8 mouse cellular contexts compared by ENCODE assay signal in the genomic region with DNA sequence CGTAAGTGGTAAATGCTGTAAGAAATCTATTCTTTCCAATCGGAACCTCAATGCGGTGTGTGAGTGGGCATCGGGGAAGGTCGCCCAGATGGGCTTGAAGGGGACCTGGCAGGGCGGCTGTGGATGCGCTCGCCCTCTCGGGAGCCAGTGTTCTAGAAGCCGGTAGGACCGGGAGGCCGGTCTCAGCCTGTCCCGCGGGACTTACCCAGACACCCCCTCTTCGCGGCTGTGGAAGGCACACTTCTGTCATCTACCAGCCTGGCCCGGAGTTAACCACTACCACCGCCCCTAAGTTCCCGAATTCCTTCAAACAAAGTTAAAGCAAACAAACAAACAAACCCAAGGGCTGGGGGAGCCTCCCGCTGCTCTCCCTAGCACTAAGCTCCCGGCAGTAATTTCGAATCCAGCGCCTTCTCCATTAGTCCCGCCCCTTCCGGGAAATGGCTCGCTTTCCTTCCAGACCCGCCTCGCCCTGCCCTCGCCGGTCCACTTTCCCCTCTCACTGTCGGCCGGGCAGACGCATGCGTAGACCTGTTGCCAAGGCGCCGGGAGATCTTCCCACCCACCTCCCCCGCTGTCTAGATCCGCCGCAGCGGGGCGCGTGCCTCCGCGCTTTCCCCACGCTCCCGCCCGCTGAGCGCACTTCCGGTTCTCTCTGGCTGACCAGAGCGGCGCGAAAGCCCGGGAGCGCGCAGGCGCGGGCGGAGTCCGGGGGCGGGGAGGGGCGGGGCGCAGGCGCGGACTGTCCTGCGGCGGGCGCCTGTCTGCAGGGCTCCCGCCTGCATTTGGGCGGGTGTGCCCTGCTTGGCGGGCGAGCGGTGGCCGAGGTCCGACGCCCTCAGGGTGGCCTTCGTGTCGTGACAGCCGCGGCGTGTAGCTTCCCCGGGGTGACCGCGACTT. TPM values are rescaled to one million over a fixed set of nuclear protein-coding genes. Genes with fewer than 3 reads are reported as not detected.
DNase-seq lines count a peak whose midpoint lies in the region; ATAC-seq and TF ChIP-seq lines count a peak whose summit lies in the region.

TSS of gene Gen1 (minus strand) at position 420 of the 900 bp plus-strand sequence.
TSS of gene Smc6 (plus strand) at position 505 of the 900 bp plus-strand sequence.

- H3K9ac ChIP-seq in ES-E14 (ENCODE audit: insufficient read depth, low read depth, low read length, poor library complexity, severe bottlenecking): peak within 1 kb of the TSS; percentile 98
- H3K9ac ChIP-seq in forebrain, embryonic 15.5 days (replicated peaks): peak within 1 kb of the TSS; percentile 90

- H3K36me3 ChIP-seq in ES-E14 (ENCODE audit: control insufficient read depth, insufficient read depth, low read length, poor library complexity, severe bottlenecking): no peaks in the 10 kb centered on the region
- H3K36me3 ChIP-seq in forebrain, embryonic 15.5 days: no peaks in the 10 kb centered on the region

- ATAC-seq in forebrain, embryonic 15.5 days (replicated peaks): peak; percentile 99
- peak; percentile 93 for ATAC-seq in neutrophil, adult 5-6 weeks (ENCODE audit: extremely low read depth, insufficient number of reproducible peaks, low FRiP score, poor library complexity, severe bottlenecking)

- H3K27me3 ChIP-seq in forebrain, embryonic 15.5 days: no peaks in the 10 kb centered on the region

- in situ Hi-C loops in ES-E14 (cut with MboI; ENCODE audit: low sequenced_read_pairs in 2 of 2, unreplicated experiment in 2 of 2): no loop called here

- peaks cover 1 to 2% of the 10 kb centered on the region in 2 experiments; a peak in 2 of 4 replicates for H3K4me1 ChIP-seq in ES-E14 (ENCODE audit: control insufficient read depth in 2 of 2, insufficient read depth in 2 of 2, low read length in 2 of 2, poor library complexity in 1 of 2)
- H3K4me1 ChIP-seq in forebrain, embryonic 15.5 days: peaks cover 34% of the 10 kb centered on the region
- H3K4me1 ChIP-seq in lung, adult 2 months (ENCODE audit: control insufficient read depth, insufficient read depth, low read length): peaks cover 7% of the 10 kb centered on the region

- under 1% methylated on average over 83 of the region's 83 CpGs for WGBS in forebrain, embryonic 15.5 days
- under 1% methylated on average over 83 of the region's 83 CpGs for WGBS in lung, adult 2 months

- peak; percentile 95 for DNase-seq in ES-E14 (ENCODE audit: low read depth, low spot score)
- peak; percentile 94 for DNase-seq in cerebellum, adult 11-12 months
- DNase-seq in heart, postnatal 25 days (ENCODE audit: low spot score): peak; percentile 93
- peak; percentile 86 to 92 for DNase-seq in layer of hippocampus, adult 18-20 months (ENCODE audit: low spot score in 2 of 2)
- DNase-seq in lung, adult 2 months: peak; percentile 94
- DNase-seq in thymus, adult 18-20 months: peak; percentile 86 to 91

- H3K9me3 ChIP-seq in ES-E14 (ENCODE audit: control insufficient read depth, insufficient read depth, low read depth, low read length): no peaks in the 10 kb centered on the region
- no peaks in the 10 kb centered on the region for H3K9me3 ChIP-seq in forebrain, embryonic 15.5 days

- peak within 1 kb of the TSS; percentile 77 for H3K27ac ChIP-seq in ES-E14 (ENCODE audit: insufficient read depth, low read depth, low read length, poor library complexity, severe bottlenecking)
- peak within 1 kb of the TSS; percentile 90 for H3K27ac ChIP-seq in forebrain, embryonic 15.5 days (replicated peaks)

- peak within 1 kb of the TSS; percentile 96 to 98 for H3K4me3 ChIP-seq in ES-E14 (ENCODE audit: insufficient read depth in 1 of 2, low read depth in 1 of 2, low read length in 2 of 2, poor library complexity in 1 of 2, severe bottlenecking in 1 of 2)
- peak within 1 kb of the TSS; percentile 91 for H3K4me3 ChIP-seq in forebrain, embryonic 15.5 days
- peak within 1 kb of the TSS; percentile 82 for H3K4me3 ChIP-seq in lung, adult 2 months (replicated peaks; ENCODE audit: extremely low read depth, low read depth, low read length)

- intact Hi-C loops in heart, postnatal 25 days (cut with DNase I): loop anchor here (2.0 kb wide), 1 partner anchor 63 kb away; no protein-coding TSS in a partner anchor

- TF ChIP-seq POLR2A in lung, adult 2 months (IDR thresholded peaks at IDR 0.05; ENCODE audit: borderline replicate concordance, extremely low read depth, low read depth, low read length): peak; percentile 74

- no peak for TF ChIP-seq CTCF in lung, adult 2 months (IDR thresholded peaks at IDR 0.05; ENCODE audit: insufficient read depth, low read length)

- H3K4me2 ChIP-seq in forebrain, embryonic 15.5 days (replicated peaks): peak within 1 kb of the TSS; percentile 79

TF ChIP-seq in ES-E14, 5 proteins besides CTCF, POLR2A, EP300 and RAD21:
- TF ChIP-seq HCFC1 (IDR thresholded peaks at IDR 0.05; ENCODE audit: borderline replicate concordance, insufficient read depth, low read length): peak; percentile 57; the same call in 1 of the 2 replicates
- TF ChIP-seq MAFK (IDR thresholded peaks at IDR 0.05; ENCODE audit: insufficient read depth, low read depth, low read length): no peak

RNA-seq across cellular contexts. Expression of gene Gen1, which starts in this region (rescaled TPM):
- total RNA-seq in ES-E14 (2012; rRNA removed): 19.8 and 23.4 TPM in 2 replicates
- 3.9 and 4.7 TPM in 2 replicates for polyA plus RNA-seq in forebrain, embryonic 15.5 days (2015; fragmentation: Nextera tagmentation; extraction: Ambion mirVana)
- 1 to 10 TPM; 1.1 to 1.3 TPM for total RNA-seq in heart, postnatal 25 days (2021)
- 1 to 10 TPM; 2.1 to 2.6 TPM for total RNA-seq in layer of hippocampus, adult 18-20 months (2021)
- polyA plus RNA-seq in lung, adult 2 months (2012; rRNA removed): 0.08 and 0.17 TPM in 2 replicates
- total RNA-seq in neutrophil, adult 5-6 weeks (2017): 1.2 and 1.4 TPM in 2 replicates

RNA-seq across cellular contexts. Expression of gene Smc6, which starts in this region (rescaled TPM):
- 54.3 and 61.4 TPM in 2 replicates for total RNA-seq in ES-E14 (2012; rRNA removed)
- polyA plus RNA-seq in forebrain, embryonic 15.5 days (2015; fragmentation: Nextera tagmentation; extraction: Ambion mirVana): 118 and 128 TPM in 2 replicates
- 10 to 100 TPM; 42.9 to 50.3 TPM for total RNA-seq in heart, postnatal 25 days (2021)
- 10 to 100 TPM; 26.9 to 29.0 TPM for total RNA-seq in layer of hippocampus, adult 18-20 months (2021)
- polyA plus RNA-seq in lung, adult 2 months (2012; rRNA removed): 3.8 and 11.1 TPM in 2 replicates
- total RNA-seq in neutrophil, adult 5-6 weeks (2017): 101 and 102 TPM in 2 replicates

Comparison
In these comparisons a context has a peak if more than half of its experiments do, and no peak if none do; other contexts are left out.
1. Peak in every context shown above with its lines: DNase-seq, ATAC-seq, H3K4me3 ChIP-seq and H3K27ac ChIP-seq.